Mouse (Mus musculus) cerebellum, adult 2 months (tissue): Measurements from ENCODE around the gene Enox1.

Experiments
- CTCF ChIP-seq: fragments of 200-500 bp; IDR thresholded peaks from 2 replicates; pipeline ENCODE4 v1.5.1; 2011; ENCODE audit warnings: low read depth, mild to moderate bottlenecking, control low read depth, low read length, moderate library complexity, borderline replicate concordance; ENCODE audit not compliant: insufficient read depth
- POLR2A ChIP-seq: fragments of 200-500 bp; IDR thresholded peaks from 2 replicates; pipeline ENCODE4 v1.6.1; 2011; ENCODE audit warnings: low read length, control low read depth, borderline replicate concordance; ENCODE audit not compliant: insufficient read depth

DNA sequence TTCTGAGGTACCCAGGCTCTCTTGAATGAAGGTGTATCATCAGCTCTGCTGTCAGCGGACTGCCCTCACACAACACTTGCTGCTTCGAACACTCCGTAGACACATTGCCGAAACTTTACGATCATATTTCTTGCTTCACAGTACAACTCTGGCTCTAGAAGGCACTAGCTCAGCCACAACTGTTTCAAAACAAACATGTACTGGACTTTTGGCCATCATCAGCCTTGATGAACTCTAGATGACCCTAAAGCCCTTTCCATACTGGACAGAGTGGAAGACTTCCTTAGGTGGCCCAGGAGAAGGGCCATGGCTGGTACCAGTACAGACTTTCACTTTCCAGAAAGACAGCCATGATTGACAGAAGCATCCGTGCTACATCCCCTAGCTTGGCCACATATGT, 334.1 kb downstream of the Enox1 start:
- TF ChIP-seq CTCF (no peak), POLR2A (no peak)
